Mouse (Mus musculus): ENCODE measurements around the gene Nenf.

The Nenf gene

GRCm38 (mm10) chr1:191282319-191282718 is 35.7 kb downstream of the Nenf start:
- no peak for DNase-seq (ENCODE audit: low spot score)

DNA sequence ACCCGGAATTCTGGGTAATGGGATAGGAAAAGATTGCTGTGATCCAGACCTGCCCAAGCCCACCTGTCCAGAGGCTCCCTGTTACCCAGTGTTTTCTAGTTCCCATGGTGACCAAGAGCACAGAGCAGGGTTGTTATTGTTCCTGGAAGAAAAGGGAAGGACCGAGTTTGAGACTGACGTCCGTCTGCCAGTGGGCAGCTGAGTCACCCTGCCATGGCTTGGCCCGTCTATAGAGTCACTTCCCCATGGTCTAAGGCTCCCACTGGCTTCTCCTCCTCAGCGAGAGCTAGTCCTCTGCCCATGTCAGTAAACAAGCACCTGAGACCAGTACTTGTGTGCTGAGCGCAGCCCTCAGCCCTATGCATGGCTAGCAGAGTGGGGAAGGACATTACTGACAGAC is 36.8 kb downstream of the Nenf start:
- DNase-seq (ENCODE audit: low spot score) = no peak

GRCm38 (mm10) chr1:191278324-191278723 is 39.7 kb downstream of the Nenf start:
- DNase-seq (ENCODE audit: low spot score) = no peak

DNA sequence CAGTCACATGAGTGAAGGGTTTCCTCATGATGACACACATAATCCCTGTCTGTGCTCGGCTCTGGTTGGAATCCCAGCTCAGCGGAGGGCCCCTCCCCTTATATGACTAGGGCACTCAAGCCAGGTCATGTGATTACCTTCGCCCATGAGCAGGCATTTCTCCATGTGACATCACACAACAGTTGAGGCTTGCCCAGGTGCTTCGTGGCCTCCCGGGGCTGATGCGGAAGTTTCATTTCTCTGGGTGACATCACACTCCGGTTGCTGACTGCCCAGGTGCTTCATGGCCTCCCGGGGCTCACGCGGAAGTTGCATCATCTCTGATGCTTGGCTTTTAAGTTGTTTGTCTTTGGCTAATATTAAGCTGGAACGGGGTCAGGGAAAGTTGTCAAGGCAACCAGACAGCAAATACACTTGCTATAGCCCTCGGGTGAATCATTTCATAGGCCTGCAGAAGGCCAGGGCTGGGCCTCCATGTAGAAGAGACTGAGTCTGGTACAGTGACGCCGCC is 40.4 kb downstream of the Nenf start:
- DNase-seq (ENCODE audit: low spot score) = peak; percentile 72

- DNase-seq (ENCODE audit: low spot score) = no peak
These were observed 41.8 kb downstream of the Nenf start for GRCm38 (mm10) chr1:191276181-191276580.

GRCm38 (mm10) chr1:191275527-191275926 is 42.5 kb downstream of the Nenf start:
- peak; percentile 81 for DNase-seq (ENCODE audit: low spot score)

DNA sequence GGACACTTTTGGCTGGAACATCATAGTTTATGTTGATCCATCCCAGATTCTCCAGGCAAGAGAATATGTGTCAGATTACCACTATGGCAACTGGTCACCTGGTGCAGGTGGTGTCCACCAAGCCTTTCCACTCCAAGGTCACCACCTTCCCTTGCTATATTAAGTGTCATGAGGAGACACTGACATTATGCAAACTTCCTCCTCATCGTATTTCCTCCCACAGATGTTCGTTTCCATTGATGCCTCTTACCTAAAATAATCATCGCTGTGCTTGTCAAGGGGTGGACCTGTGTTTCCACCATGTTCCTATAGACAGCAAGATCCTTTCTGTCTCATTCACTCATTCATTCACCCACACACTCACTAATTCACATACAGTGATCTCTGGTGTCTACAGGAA is 45.3 kb downstream of the Nenf start:
- DNase-seq (ENCODE audit: low spot score) = no peak

DNA sequence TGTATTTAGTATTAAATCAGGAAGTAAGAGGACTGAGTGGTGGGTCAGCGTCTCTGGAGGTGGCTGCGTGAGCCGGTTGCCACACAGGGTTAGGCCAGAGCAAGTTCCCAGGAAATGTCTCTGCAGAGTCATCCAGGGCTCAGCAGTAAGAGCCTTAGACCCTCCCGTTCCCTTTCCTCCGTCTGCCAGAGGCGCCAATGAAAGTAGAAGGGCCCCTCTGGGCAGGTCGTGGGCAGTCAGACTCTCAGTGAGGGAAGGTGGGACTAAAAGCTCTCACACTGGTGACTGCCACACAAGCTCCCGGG is 48.4 kb downstream of the Nenf start:
- DNase-seq (ENCODE audit: low spot score) = no peak

GRCm38 (mm10) chr1:191268797-191269647 is 49.0 kb downstream of the Nenf start:
- no peak for DNase-seq (ENCODE audit: low spot score)

GRCm38 (mm10) chr1:191267856-191268255 is 50.1 kb downstream of the Nenf start:
- DNase-seq (ENCODE audit: low spot score) = no peak

GRCm38 (mm10) chr1:191267162-191267561 is 50.8 kb downstream of the Nenf start:
- no peak for DNase-seq (ENCODE audit: low spot score)

GRCm38 (mm10) chr1:191263471-191263870 is 54.5 kb downstream of the Nenf start:
- no peak for DNase-seq (ENCODE audit: low spot score)

DNA sequence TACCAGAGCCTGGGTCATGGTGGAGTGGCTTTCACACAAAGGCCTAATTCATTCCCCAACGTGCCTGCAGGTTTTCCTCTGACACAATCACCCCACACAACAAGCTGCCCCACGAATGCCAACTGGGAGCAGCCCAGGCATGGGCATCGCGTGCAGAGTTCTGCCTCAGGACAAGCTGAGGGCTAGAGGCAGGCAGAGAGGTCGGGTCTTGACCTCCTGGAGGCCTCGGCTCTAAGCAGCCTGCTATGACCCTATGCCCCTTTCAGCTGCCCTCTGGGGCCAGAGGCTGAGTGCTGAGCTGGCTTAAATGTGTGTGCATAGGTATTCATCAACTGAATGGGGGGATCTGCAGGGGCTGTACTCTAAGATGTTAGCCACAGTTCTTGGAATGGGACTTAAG is 56.1 kb downstream of the Nenf start:
- no peak for DNase-seq (ENCODE audit: low spot score)

- no peak for DNase-seq (ENCODE audit: low spot score)
These were observed 58.3 kb downstream of the Nenf start for GRCm38 (mm10) chr1:191259661-191260060.

DNA sequence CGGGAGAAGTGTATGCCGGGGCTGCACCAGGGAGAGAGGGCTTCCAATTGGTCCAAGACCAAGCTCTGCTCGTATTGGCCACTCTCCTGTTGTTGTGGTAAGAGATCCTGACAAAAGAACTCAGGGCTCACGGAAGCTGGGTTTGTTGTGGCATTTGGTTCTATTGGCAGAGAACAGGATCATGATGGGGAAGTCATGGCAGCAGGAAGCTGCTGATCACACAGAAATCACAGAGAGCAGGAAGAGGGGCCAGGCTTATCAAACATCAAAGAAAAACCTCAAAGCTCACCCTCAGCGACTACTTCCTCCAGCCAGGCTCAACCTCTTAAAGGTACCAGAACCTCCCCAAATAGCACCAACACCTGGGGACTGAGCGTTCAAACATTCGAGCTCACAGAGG is 58.9 kb downstream of the Nenf start:
- no peak for DNase-seq (ENCODE audit: low spot score)

DNA sequence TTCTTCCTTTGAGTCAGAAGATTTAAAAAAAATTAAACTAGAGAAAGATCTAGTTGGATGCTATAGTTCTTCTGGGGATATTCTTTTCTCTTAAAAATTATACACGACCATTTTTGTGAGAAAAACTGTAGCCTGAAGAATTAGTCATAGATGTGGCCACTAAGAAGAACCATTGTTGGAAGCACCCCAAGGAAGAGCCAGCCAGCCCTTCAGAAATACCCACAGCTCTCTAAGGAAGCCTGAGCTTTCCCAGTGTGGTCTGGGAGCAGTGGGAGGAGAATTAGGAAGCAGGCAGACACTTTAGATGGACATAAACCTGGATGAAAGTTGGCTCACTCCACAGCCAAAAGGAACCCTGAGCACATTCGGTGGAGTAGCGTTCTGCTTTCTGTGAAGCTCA is 59.5 kb downstream of the Nenf start:
- DNase-seq (ENCODE audit: low spot score) = no peak

DNA sequence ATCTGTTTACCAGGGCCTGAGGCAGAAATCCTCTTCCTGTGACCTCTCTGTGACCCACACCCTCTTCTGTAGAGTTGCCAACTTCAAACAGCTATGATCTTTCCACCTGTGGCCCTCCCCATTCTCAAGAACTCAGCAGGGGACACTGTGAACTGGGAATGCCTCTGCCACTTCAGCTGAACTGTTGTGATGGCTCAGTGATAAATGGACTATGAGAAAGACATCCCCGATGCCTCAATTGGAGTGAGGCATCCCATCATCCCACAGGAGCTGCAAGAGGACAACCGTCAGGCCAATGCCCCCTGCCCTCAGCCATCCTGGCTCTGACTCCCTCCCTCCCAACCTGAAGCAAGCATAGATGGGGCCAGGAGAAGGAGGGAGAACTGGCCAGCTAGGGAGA is 60.0 kb downstream of the Nenf start:
- no peak for DNase-seq (ENCODE audit: low spot score)

- DNase-seq (ENCODE audit: low spot score) = no peak
These were observed 60.6 kb downstream of the Nenf start for GRCm38 (mm10) chr1:191257351-191257771.

Measured in urinary bladder, postnatal 14 days (tissue).